Mouse (Mus musculus): ENCODE measurements around the gene Btbd9.

- TF ChIP-seq CTCF (IDR thresholded peaks at IDR 0.05; ENCODE audit: low read depth, low read length) (no peak), POLR2A (IDR thresholded peaks at IDR 0.05; ENCODE audit: insufficient read depth, low read length) (no peak)
Observed at GRCm38 (mm10) chr17:30575121-30575904, 975 bp downstream of the Btbd9 start.
